In the genomic region with DNA sequence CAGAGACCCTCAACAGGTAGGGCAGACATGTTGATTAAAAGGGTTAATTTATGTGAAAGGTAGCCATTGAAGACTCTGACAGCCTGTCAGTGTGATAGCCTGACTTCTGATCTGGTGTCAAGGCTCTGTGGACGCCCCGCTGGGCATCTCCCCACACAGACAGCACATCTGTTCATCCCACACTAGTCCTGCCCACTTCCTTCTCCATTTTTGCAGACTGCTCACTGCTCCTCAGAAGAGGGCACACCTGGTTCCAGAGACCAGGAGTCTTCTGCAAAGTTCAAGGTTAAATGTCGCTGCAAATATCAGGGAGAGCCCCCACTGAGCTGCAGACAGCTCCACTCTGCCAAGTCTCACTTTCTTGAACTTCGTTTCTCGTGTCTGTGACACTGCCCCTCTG, we compare ENCODE assay signal across 17 mouse cellular contexts.
"Had no signal": no experiment of that assay in that cellular context is flagged by ENCODE, and none has a peak within 500 bp of the region (broad histone marks: within the 10 kb centered on the region; RNA-seq: fewer than 3 reads in every experiment).

No protein-coding gene starts in this region.

- H3K36me3 ChIP-seq: midbrain, embryonic 10.5 days; midbrain, embryonic 12.5 days; neural tube, embryonic 13.5 days; neural tube, embryonic 15.5 days had no signal

- DNase-seq: lung, embryonic 14.5 days; lung, postnatal 10 days; lung, postnatal 4 days; midbrain, embryonic 14.5 days; right cerebral cortex, adult 18-20 months; right cerebral cortex, postnatal 25 days; right cerebral cortex, postnatal 4 days; spleen, adult 18-20 months; thymus, adult 18-20 months; thymus, postnatal 14 days; thymus, postnatal 36 days had no signal

- H3K9ac ChIP-seq: lung, embryonic 14.5 days; midbrain, embryonic 12.5 days; neural tube, embryonic 13.5 days; neural tube, embryonic 15.5 days had no signal

- H3K9me3 ChIP-seq: midbrain, embryonic 10.5 days; midbrain, embryonic 12.5 days; neural tube, embryonic 13.5 days; neural tube, embryonic 15.5 days had no signal

- ATAC-seq: midbrain, embryonic 16.5 days had no signal

- H3K27ac ChIP-seq: midbrain, embryonic 10.5 days; midbrain, embryonic 12.5 days; neural tube, embryonic 13.5 days; neural tube, embryonic 15.5 days had no signal

- H3K4me1 ChIP-seq: neural tube, embryonic 15.5 days had no signal

- H3K27me3 ChIP-seq: midbrain, embryonic 12.5 days; neural tube, embryonic 13.5 days; neural tube, embryonic 15.5 days had no signal

- H3K4me2 ChIP-seq: lung, embryonic 14.5 days; midbrain, embryonic 12.5 days; neural tube, embryonic 13.5 days; neural tube, embryonic 15.5 days had no signal

- H3K4me3 ChIP-seq: midbrain, embryonic 10.5 days; midbrain, embryonic 12.5 days; myocyte; neural tube, embryonic 13.5 days; neural tube, embryonic 15.5 days had no signal
